Mouse (Mus musculus) liver, embryonic 16.5 days (tissue): ENCODE results near the gene Tm9sf2. TPM values are rescaled to one million over a fixed set of nuclear protein-coding genes. Genes with fewer than 3 reads are reported as not detected.
"Not testable (repeated sequence)": the region's sequence is repeated elsewhere in the genome, so short reads cannot be mapped to it uniquely, and the experiment has no call there.

ENCODE experiments used
- ATAC-seq: fragments of 200-750 bp; cut with Nextera tagmentation; 2 replicates; pipeline ENCODE4 v1.8.0; 2017; ENCODE audit warnings: low read depth, mild to moderate bottlenecking, moderate number of reproducible peaks, moderate library complexity
- H3K27ac ChIP-seq: fragments of 300-500 bp; sonication (generic); 2 replicates; pipeline ENCODE4 v1.5.1; 2014; ENCODE audit warnings: mild to moderate bottlenecking, low read length
- H3K27me3 ChIP-seq: fragments of 300-500 bp; sonication (generic); 2 replicates; pipeline ENCODE4 v1.6.1; 2014; ENCODE audit warnings: low read depth, low read length, mixed read lengths; ENCODE audit not compliant: control insufficient read depth, insufficient read depth
- H3K36me3 ChIP-seq: fragments of 300-500 bp; sonication (generic); 2 replicates; pipeline ENCODE4 v1.6.1; 2014; ENCODE audit warnings: mild to moderate bottlenecking; ENCODE audit not compliant: control insufficient read depth, insufficient read depth
- H3K4me1 ChIP-seq: fragments of 300-500 bp; sonication (generic); 2 replicates; pipeline ENCODE4 v1.6.1; 2014; ENCODE audit warnings: low read depth, low read length, mixed read lengths; ENCODE audit not compliant: control insufficient read depth
- H3K4me2 ChIP-seq: fragments of 300-500 bp; sonication (generic); 2 replicates; pipeline ENCODE4 v1.6.1; 2014; ENCODE audit warnings: low read depth, low read length, mixed read lengths
- H3K4me3 ChIP-seq: fragments of 300-500 bp; sonication (generic); 2 replicates; pipeline ENCODE4 v1.5.1; 2014; ENCODE audit warnings: low read depth, mild to moderate bottlenecking, low read length
- H3K9ac ChIP-seq: fragments of 300-500 bp; sonication (generic); 2 replicates; pipeline ENCODE4 v1.6.1; 2014; ENCODE audit warnings: low read depth, low read length
- H3K9me3 ChIP-seq: fragments of 300-500 bp; sonication (generic); replicated peaks from 2 replicates; pipeline ENCODE4 v1.6.1; 2016; ENCODE audit warnings: low read length; ENCODE audit not compliant: control insufficient read depth
- WGBS: fragments of 180-500 bp; shearing (Covaris S2); extraction: QIAGEN DNeasy Blood & Tissue Kit; methylation state at CpG from one replicate; pipeline ENCODE4 v1.1.7; 2014; ENCODE audit not compliant: insufficient replicate concordance; 5-methylcytosine and 5-hydroxymethylcytosine counted together
- polyA plus RNA-seq: library from polyadenylated mRNA; unstranded; fragments of >200 nt; fragmentation: Nextera tagmentation; extraction: Ambion mirVana; gene quantifications from 2 replicates; pipeline ENCODE4 v1.2.1, GENCODE M21; 2015

Gene Tm9sf2
- 78.0 and 78.3 TPM in 2 replicates for polyA plus RNA-seq

DNA sequence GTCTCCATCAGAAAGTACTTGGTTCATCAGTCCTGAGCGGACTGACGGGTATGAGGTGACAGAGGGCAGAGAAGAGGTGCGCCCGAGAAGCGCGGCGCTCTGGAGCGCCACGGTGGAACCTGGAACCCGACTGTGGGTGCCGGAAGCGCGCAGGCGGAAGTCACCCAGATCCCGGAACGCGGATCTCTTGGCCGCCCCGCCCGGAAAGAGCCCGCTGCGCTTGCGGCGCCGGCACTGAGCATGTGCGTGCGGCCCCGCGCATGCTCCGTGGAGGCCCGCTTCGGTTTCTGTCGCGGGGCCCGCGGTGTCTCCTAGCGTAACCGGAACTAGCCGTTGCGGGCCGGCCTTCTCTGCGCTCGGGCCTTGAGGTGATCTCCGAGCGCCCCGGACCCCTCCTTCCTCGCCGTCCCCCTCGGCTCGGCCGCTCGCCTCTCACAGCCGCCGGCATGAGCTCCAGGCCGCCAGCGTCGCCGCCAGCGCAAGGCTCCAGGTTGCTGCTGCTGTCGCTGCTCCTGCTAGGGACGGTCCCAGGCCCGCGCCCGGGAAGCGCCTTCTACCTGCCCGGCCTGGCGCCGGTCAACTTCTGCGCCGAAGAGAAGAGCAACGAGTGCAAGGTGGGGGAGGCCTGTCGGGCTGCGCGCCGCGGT is at the start of gene Tm9sf2:
Gene Tm9sf2, plus strand, starts transcription at position 217 of the 647 bp plus-strand sequence.
- no peaks in the 10 kb centered on the region for H3K27me3 ChIP-seq
- H3K4me1 ChIP-seq = peaks cover 29% of the 10 kb centered on the region
- H3K27ac ChIP-seq = peak within 1 kb of the TSS; percentile 97
- peak; percentile 89 for ATAC-seq
- WGBS = under 1% methylated on average over 76 of the region's 76 CpGs
- H3K4me3 ChIP-seq = peak within 1 kb of the TSS; percentile 100
- peaks cover 2% of the 10 kb centered on the region; the same call in 1 of the 2 replicates for H3K36me3 ChIP-seq
- no peaks in the 10 kb centered on the region for H3K9me3 ChIP-seq
- H3K9ac ChIP-seq = peak within 1 kb of the TSS; percentile 100
- H3K4me2 ChIP-seq = peak within 1 kb of the TSS; percentile 98

GRCm38 (mm10) chr14:122057941-122058346 is 48.9 kb upstream of the Tm9sf2 start:
- H3K4me3 ChIP-seq = no peak overlapping the region

GRCm38 (mm10) chr14:122060642-122061041 is 46.2 kb upstream of the Tm9sf2 start:
- no peaks in the 10 kb centered on the region for H3K36me3 ChIP-seq
- H3K27ac ChIP-seq = no peak overlapping the region
- no peak overlapping the region for H3K4me3 ChIP-seq
- no peaks in the 10 kb centered on the region for H3K9me3 ChIP-seq
- H3K9ac ChIP-seq = no peak overlapping the region
- WGBS = 6% methylated on average over 3 of the region's 3 CpGs
- no peaks in the 10 kb centered on the region for H3K4me1 ChIP-seq
- H3K27me3 ChIP-seq = no peaks in the 10 kb centered on the region
- H3K4me2 ChIP-seq = no peak overlapping the region
- peak; percentile 48 for ATAC-seq

More at GRCm38 (mm10) chr14:122057941-122058346, 48.9 kb upstream of the Tm9sf2 start:
- Histone ChIP-seq H3K9ac (no peak overlapping the region), H3K4me2 (no peak overlapping the region), H3K4me1 (no peaks in the 10 kb centered on the region), H3K36me3 (no peaks in the 10 kb centered on the region), H3K27ac (no peak overlapping the region), H3K9me3 (no peaks in the 10 kb centered on the region), H3K27me3 (no peaks in the 10 kb centered on the region)
- ATAC-seq = no peak
- WGBS = 14% methylated on average over 2 of the region's 2 CpGs

GRCm38 (mm10) chr14:122061376-122061775 is 45.5 kb upstream of the Tm9sf2 start:
- no peak overlapping the region for H3K27ac ChIP-seq
- 81% methylated on average over 6 of the region's 6 CpGs for WGBS
- no peak for ATAC-seq

GRCm38 (mm10) chr14:122062411-122063090 is 44.3 kb upstream of the Tm9sf2 start:
- no peak for ATAC-seq
- Histone ChIP-seq H3K27me3 (no peaks in the 10 kb centered on the region), H3K9me3 (no peaks in the 10 kb centered on the region), H3K36me3 (no peaks in the 10 kb centered on the region), H3K4me1 (no peaks in the 10 kb centered on the region; the same call in 1 of the 2 replicates), H3K27ac (no peak overlapping the region), H3K4me2 (no peak overlapping the region), H3K9ac (no peak overlapping the region), H3K4me3 (no peak overlapping the region)
- WGBS = 70% methylated on average over 10 of the region's 10 CpGs

More at GRCm38 (mm10) chr14:122061376-122061775, 45.5 kb upstream of the Tm9sf2 start:
- Histone ChIP-seq H3K9ac (no peak overlapping the region), H3K36me3 (no peaks in the 10 kb centered on the region), H3K4me3 (no peak overlapping the region), H3K4me2 (no peak overlapping the region), H3K9me3 (no peaks in the 10 kb centered on the region), H3K27me3 (no peaks in the 10 kb centered on the region), H3K4me1 (no peaks in the 10 kb centered on the region; the same call in 1 of the 2 replicates)

DNA sequence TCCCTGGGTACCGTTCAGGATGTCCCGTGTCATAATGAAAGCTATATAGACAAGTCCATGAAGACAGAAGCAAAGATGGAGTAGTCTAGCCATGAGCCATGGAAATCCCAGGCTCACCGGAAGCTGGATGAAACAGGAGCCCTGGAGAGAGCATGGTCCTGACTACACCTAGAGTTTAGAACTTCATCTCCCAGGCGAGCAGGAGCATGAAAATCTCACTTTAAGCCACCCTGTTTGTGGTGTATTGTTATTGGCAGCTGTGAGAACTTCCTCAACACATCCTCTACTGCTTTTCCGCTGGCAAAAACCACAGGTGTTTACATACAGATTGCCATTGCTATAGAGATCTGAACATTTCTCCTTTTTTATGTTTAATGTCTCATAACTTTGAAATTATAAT is 43.2 kb upstream of the Tm9sf2 start:
- Histone ChIP-seq H3K9me3 (no peaks in the 10 kb centered on the region), H3K27ac (no peak overlapping the region), H3K4me3 (no peak overlapping the region), H3K9ac (no peak overlapping the region), H3K4me1 (no peaks in the 10 kb centered on the region; the same call in 1 of the 2 replicates), H3K36me3 (no peaks in the 10 kb centered on the region), H3K27me3 (no peaks in the 10 kb centered on the region), H3K4me2 (no peak overlapping the region)
- ATAC-seq = no peak
- WGBS = 29% methylated on average over 5 of the region's 5 CpGs

DNA sequence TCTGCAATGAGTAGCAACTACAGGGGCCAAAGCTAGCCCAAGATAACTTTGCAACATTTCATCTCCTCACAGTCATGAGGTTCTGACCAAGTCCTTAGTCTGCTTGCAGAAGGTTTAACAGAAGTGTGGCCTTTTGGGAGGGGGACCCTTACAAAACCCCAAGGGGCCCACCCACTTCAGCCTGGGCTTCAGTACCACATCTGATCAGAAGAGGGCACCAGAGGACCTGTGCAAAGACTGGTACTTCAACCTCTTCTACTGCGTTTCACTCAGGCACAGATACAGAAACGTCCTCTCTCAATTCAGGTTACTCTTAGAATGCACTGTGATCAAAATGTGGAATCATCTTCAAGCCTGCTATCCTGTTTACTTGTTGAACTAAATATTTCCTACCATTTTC is 42.3 kb upstream of the Tm9sf2 start:
- H3K36me3 ChIP-seq = no peaks in the 10 kb centered on the region
- H3K9ac ChIP-seq = no peak overlapping the region
- no peak overlapping the region for H3K27ac ChIP-seq
- H3K4me1 ChIP-seq = no peaks in the 10 kb centered on the region; the same call in 1 of the 2 replicates
- H3K4me2 ChIP-seq = no peak overlapping the region
- WGBS = 2% methylated on average over 2 of the region's 2 CpGs
- ATAC-seq = no peak
- H3K27me3 ChIP-seq = no peaks in the 10 kb centered on the region
- H3K4me3 ChIP-seq = no peak overlapping the region
- no peaks in the 10 kb centered on the region for H3K9me3 ChIP-seq

DNA sequence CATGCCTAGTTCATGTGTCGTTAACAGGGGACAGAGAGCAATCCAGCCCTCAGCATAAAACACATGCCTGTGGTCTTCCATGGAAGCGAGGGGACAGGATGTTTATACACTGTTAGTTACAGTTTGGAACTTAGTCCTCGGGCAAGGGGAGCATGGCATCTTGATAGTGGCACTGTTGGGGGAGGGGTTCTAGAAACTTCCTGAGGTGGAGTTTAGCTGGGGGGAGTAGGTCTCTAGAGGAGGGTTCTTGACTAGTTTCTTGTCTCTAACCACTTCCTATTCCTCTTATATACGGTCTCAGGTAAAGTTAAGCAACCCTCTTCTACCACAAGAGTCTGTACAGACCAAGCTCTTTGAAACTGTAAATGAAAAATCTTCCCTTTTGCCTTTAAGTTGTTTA is 40.6 kb upstream of the Tm9sf2 start:
- Histone ChIP-seq H3K4me3 (no peak overlapping the region), H3K4me2 (no peak overlapping the region), H3K4me1 (no peaks in the 10 kb centered on the region; the same call in 1 of the 2 replicates), H3K9me3 (no peaks in the 10 kb centered on the region), H3K36me3 (no peaks in the 10 kb centered on the region), H3K27ac (no peak overlapping the region), H3K9ac (no peak overlapping the region), H3K27me3 (no peaks in the 10 kb centered on the region)
- 34% methylated on average over 4 of the region's 4 CpGs for WGBS
- no peak for ATAC-seq

- H3K4me2 ChIP-seq, H3K4me1 ChIP-seq, H3K9me3 ChIP-seq, H3K9ac ChIP-seq, H3K36me3 ChIP-seq, ATAC-seq, H3K27ac ChIP-seq, H3K4me3 ChIP-seq, H3K27me3 ChIP-seq: not testable (repeated sequence)
- 34% methylated on average over 3 of the region's 3 CpGs for WGBS
Observed at GRCm38 (mm10) chr14:122068036-122068435, 38.8 kb upstream of the Tm9sf2 start.
